Mouse (Mus musculus) embryo, embryonic 10.5 days (tissue): ENCODE data around the gene Drg1.
A peak's percentile ranks its signal among the peaks of the same experiment; 100 is the strongest.
"Not testable (repeated sequence)": the region's sequence is repeated elsewhere in the genome, so short reads cannot be mapped to it uniquely, and the experiment has no call there.

Source experiments
- DNase-seq: peaks from one replicate; pipeline ENCODE4 v3.0.0-alpha.2; 2015; ENCODE audit warnings: low spot score

Gene Drg1

GRCm38 (mm10) chr11:3167129-3167528 lies 99.1 kb downstream of the Drg1 start:
- not testable (repeated sequence) for DNase-seq

- DNase-seq = not testable (repeated sequence)
Observed at GRCm38 (mm10) chr11:3166321-3166720, 99.9 kb downstream of the Drg1 start.

- peak; percentile 24 for DNase-seq
Observed at GRCm38 (mm10) chr11:3165210-3165782, 100.9 kb downstream of the Drg1 start.

GRCm38 (mm10) chr11:3163661-3164060 lies 102.6 kb downstream of the Drg1 start:
- DNase-seq = not testable (repeated sequence)

- not testable (repeated sequence) for DNase-seq
Observed at GRCm38 (mm10) chr11:3163122-3163521, 103.1 kb downstream of the Drg1 start.

- DNase-seq = peak; percentile 17
Observed at GRCm38 (mm10) chr11:3162236-3162897, 103.8 kb downstream of the Drg1 start.

- peak; percentile 23 for DNase-seq
Observed at GRCm38 (mm10) chr11:3161370-3161769, 104.8 kb downstream of the Drg1 start.

GRCm38 (mm10) chr11:3158800-3159199 lies 107.4 kb downstream of the Drg1 start:
- DNase-seq = not testable (repeated sequence)

GRCm38 (mm10) chr11:3157996-3158395 lies 108.2 kb downstream of the Drg1 start:
- DNase-seq = not testable (repeated sequence)

GRCm38 (mm10) chr11:3156991-3157390 lies 109.2 kb downstream of the Drg1 start:
- DNase-seq = not testable (repeated sequence)

- DNase-seq = peak; percentile 31
Observed at GRCm38 (mm10) chr11:3153666-3154397, 112.4 kb downstream of the Drg1 start.

GRCm38 (mm10) chr11:3151358-3151757 lies 114.9 kb downstream of the Drg1 start:
- not testable (repeated sequence) for DNase-seq

- not testable (repeated sequence) for DNase-seq
Observed at GRCm38 (mm10) chr11:3150677-3151003, 115.6 kb downstream of the Drg1 start.

- not testable (repeated sequence) for DNase-seq
Observed at GRCm38 (mm10) chr11:3150003-3150676, 116.1 kb downstream of the Drg1 start.

- not testable (repeated sequence) for DNase-seq
Observed at GRCm38 (mm10) chr11:3149471-3149870, 116.7 kb downstream of the Drg1 start.

- DNase-seq = not testable (repeated sequence)
Observed at GRCm38 (mm10) chr11:3146806-3147205, 119.4 kb downstream of the Drg1 start.

- not testable (repeated sequence) for DNase-seq
Observed at GRCm38 (mm10) chr11:3145359-3146165, 120.7 kb downstream of the Drg1 start.

GRCm38 (mm10) chr11:3143984-3144383 lies 122.2 kb downstream of the Drg1 start:
- not testable (repeated sequence) for DNase-seq

- not testable (repeated sequence) for DNase-seq
Observed at GRCm38 (mm10) chr11:3142413-3142812, 123.8 kb downstream of the Drg1 start.

GRCm38 (mm10) chr11:3140967-3141535 lies 125.2 kb downstream of the Drg1 start:
- not testable (repeated sequence) for DNase-seq

GRCm38 (mm10) chr11:3138323-3138722 lies 127.9 kb downstream of the Drg1 start:
- DNase-seq = not testable (repeated sequence)
